Mouse (Mus musculus) intestine, postnatal 0 days (tissue): ENCODE results near the gene Cdk15. TPM values are rescaled to one million over a fixed set of nuclear protein-coding genes. Genes with fewer than 3 reads are reported as not detected.
A peak's percentile ranks its signal among the peaks of the same experiment; 100 is the strongest.

Source experiments
- ATAC-seq: fragments of 200-750 bp; cut with Nextera tagmentation; 2 replicates; pipeline ENCODE4 v1.8.0; 2017; ENCODE audit warnings: mild to moderate bottlenecking, moderate TSS enrichment, moderate library complexity
- H3K27ac ChIP-seq: fragments of 300-500 bp; sonication (generic); 2 replicates; pipeline ENCODE4 v1.5.1; 2014; ENCODE audit warnings: mild to moderate bottlenecking, low read depth, low read length, moderate library complexity
- H3K27me3 ChIP-seq: fragments of 300-500 bp; sonication (generic); replicated peaks from 2 replicates; pipeline ENCODE4 v1.6.1; 2014; ENCODE audit warnings: low read length, mixed read lengths; ENCODE audit not compliant: control insufficient read depth, insufficient read depth
- H3K36me3 ChIP-seq: fragments of 300-500 bp; sonication (generic); 2 replicates; pipeline ENCODE4 v1.6.1; 2014; ENCODE audit warnings: mild to moderate bottlenecking, moderate library complexity; ENCODE audit not compliant: control insufficient read depth, insufficient read depth
- H3K4me1 ChIP-seq: fragments of 300-500 bp; sonication (generic); replicated peaks from 2 replicates; pipeline ENCODE4 v1.6.1; 2014; ENCODE audit warnings: antibody characterized with exemption, low read length, mixed read lengths; ENCODE audit not compliant: control insufficient read depth, insufficient read depth
- H3K4me2 ChIP-seq: fragments of 300-500 bp; sonication (generic); replicated peaks from 2 replicates; pipeline ENCODE4 v1.6.1; 2014; ENCODE audit warnings: low read depth, mild to moderate bottlenecking, moderate library complexity
- H3K4me3 ChIP-seq: fragments of 300-500 bp; sonication (generic); 2 replicates; pipeline ENCODE4 v1.5.1; 2014; ENCODE audit warnings: low read depth, low read length
- H3K9ac ChIP-seq: fragments of 300-500 bp; sonication (generic); 2 replicates; pipeline ENCODE4 v1.6.1; 2014; ENCODE audit warnings: mild to moderate bottlenecking, low read depth, low read length
- H3K9me3 ChIP-seq: fragments of 300-500 bp; sonication (generic); 2 replicates; pipeline ENCODE4 v1.6.1; 2016; ENCODE audit warnings: mixed run types; ENCODE audit not compliant: control insufficient read depth
- CTCF ChIP-seq: sonication (generic); IDR thresholded peaks from 2 replicates; pipeline ENCODE4 v1.5.1; 2016; ENCODE audit warnings: low read depth, mild to moderate bottlenecking, control low read depth, antibody characterized with exemption, moderate library complexity
- WGBS: fragments of 180-500 bp; shearing (Covaris S2); extraction: QIAGEN DNeasy Blood & Tissue Kit; methylation state at CpG from one replicate; pipeline ENCODE4 v1.1.7; 2014; 5-methylcytosine and 5-hydroxymethylcytosine counted together
- polyA plus RNA-seq: library from polyadenylated mRNA; unstranded; fragments of >200 nt; fragmentation: Nextera tagmentation; extraction: Ambion mirVana; gene quantifications from 2 replicates; pipeline ENCODE4 v1.2.1, GENCODE M21; 2015

The Cdk15 gene
- polyA plus RNA-seq, 1 experiment from 2014 or later: not detected

- peaks cover 2% of the 10 kb centered on the region; the same call in 1 of the 2 replicates for H3K4me1 ChIP-seq
- no peaks in the 10 kb centered on the region for H3K9me3 ChIP-seq
- peak overlapping the region; percentile 77 for H3K4me3 ChIP-seq
- ATAC-seq: peak; percentile 64
- H3K4me2 ChIP-seq: peak overlapping the region; percentile 94
- no peaks in the 10 kb centered on the region for H3K27me3 ChIP-seq
- H3K27ac ChIP-seq: peak overlapping the region; percentile 51
- WGBS: 1% methylated on average over 19 of the region's 19 CpGs
- TF ChIP-seq CTCF: peak; percentile 92
- no peaks in the 10 kb centered on the region for H3K36me3 ChIP-seq
- peak overlapping the region; percentile 75 for H3K9ac ChIP-seq
Observed at GRCm38 (mm10) chr1:59237614-59238211, 19.0 kb upstream of the Cdk15 start.

- H3K4me2 ChIP-seq: no peak overlapping the region
- H3K4me1 ChIP-seq: no peaks in the 10 kb centered on the region
- no peak overlapping the region for H3K9ac ChIP-seq
- WGBS: 50% methylated on average over 2 of the region's 2 CpGs
- no peak overlapping the region for H3K4me3 ChIP-seq
- 0 out of 2 replicates have a peak, but pooled peaks have one; percentile 17 for TF ChIP-seq CTCF
- no peaks in the 10 kb centered on the region for H3K9me3 ChIP-seq
- no peaks in the 10 kb centered on the region for H3K36me3 ChIP-seq
- H3K27ac ChIP-seq: no peak overlapping the region
- ATAC-seq: no peak
- no peaks in the 10 kb centered on the region for H3K27me3 ChIP-seq
Observed at GRCm38 (mm10) chr1:59243770-59244169, 12.9 kb upstream of the Cdk15 start.

- no peak overlapping the region for H3K9ac ChIP-seq
- peak; percentile 92 for TF ChIP-seq CTCF
- WGBS: 3% methylated on average over 9 of the region's 9 CpGs
- H3K9me3 ChIP-seq: no peaks in the 10 kb centered on the region
- no peaks in the 10 kb centered on the region for H3K36me3 ChIP-seq
- no peaks in the 10 kb centered on the region for H3K27me3 ChIP-seq
- H3K4me3 ChIP-seq: no peak overlapping the region
- no peak overlapping the region for H3K27ac ChIP-seq
- H3K4me1 ChIP-seq: no peaks in the 10 kb centered on the region
- H3K4me2 ChIP-seq: no peak overlapping the region
- 0 out of 2 replicates have a peak, but pooled peaks have one; percentile 25 for ATAC-seq
Observed at GRCm38 (mm10) chr1:59247602-59248001, 9.1 kb upstream of the Cdk15 start.

- peak overlapping the region; percentile 59 for H3K4me2 ChIP-seq
- no peak overlapping the region for H3K27ac ChIP-seq
- H3K9me3 ChIP-seq: no peaks in the 10 kb centered on the region
- 11% methylated on average over 3 of the region's 7 CpGs for WGBS
- no peak overlapping the region for H3K9ac ChIP-seq
- no peak for ATAC-seq
- H3K36me3 ChIP-seq: no peaks in the 10 kb centered on the region
- TF ChIP-seq CTCF: no peak
- no peaks in the 10 kb centered on the region for H3K27me3 ChIP-seq
- H3K4me1 ChIP-seq: no peaks in the 10 kb centered on the region
- H3K4me3 ChIP-seq: peak overlapping the region; percentile 21
Observed at GRCm38 (mm10) chr1:59252762-59253161, 3.9 kb upstream of the Cdk15 start.

GRCm38 (mm10) chr1:59253301-59253909 lies 3.3 kb upstream of the Cdk15 start:
- 8% methylated on average over 16 of the region's 18 CpGs for WGBS
- H3K4me3 ChIP-seq: peak overlapping the region; percentile 21
- ATAC-seq: no peak

GRCm38 (mm10) chr1:59257736-59258135 lies 1.0 kb downstream of the Cdk15 start:
- no peaks in the 10 kb centered on the region for H3K4me1 ChIP-seq
- H3K4me2 ChIP-seq: no peak overlapping the region
- H3K36me3 ChIP-seq: no peaks in the 10 kb centered on the region
- H3K27ac ChIP-seq: no peak overlapping the region
- no peak for TF ChIP-seq CTCF
- no peak overlapping the region for H3K4me3 ChIP-seq
- H3K27me3 ChIP-seq: no peaks in the 10 kb centered on the region
- H3K9ac ChIP-seq: no peak overlapping the region
- ATAC-seq: no peak
- 83% methylated on average over 3 of the region's 3 CpGs for WGBS
- H3K9me3 ChIP-seq: no peaks in the 10 kb centered on the region

More at GRCm38 (mm10) chr1:59253301-59253909, 3.3 kb upstream of the Cdk15 start:
- Histone ChIP-seq H3K9me3 (no peaks in the 10 kb centered on the region), H3K27ac (no peak overlapping the region), H3K4me2 (peak overlapping the region; percentile 59), H3K9ac (no peak overlapping the region), H3K27me3 (no peaks in the 10 kb centered on the region), H3K36me3 (no peaks in the 10 kb centered on the region), H3K4me1 (no peaks in the 10 kb centered on the region)
- no peak for TF ChIP-seq CTCF
